Mouse (Mus musculus) thymus, adult 2 months (tissue): ENCODE results near the gene Ajuba. TPM values are rescaled to one million over a fixed set of nuclear protein-coding genes. Genes with fewer than 3 reads are reported as not detected.

Experiments used
- DNase-seq: peaks from one replicate; pipeline ENCODE4 v3.0.0; 2021
- H3K27ac ChIP-seq: fragments of 200-500 bp; 2 replicates; pipeline ENCODE4 v1.5.1; 2012; ENCODE audit warnings: low read length, control low read depth; ENCODE audit not compliant: control insufficient read depth, insufficient read depth
- H3K27me3 ChIP-seq: fragments of 200-500 bp; 2 replicates; pipeline ENCODE4 v1.6.1; 2012; ENCODE audit warnings: mild to moderate bottlenecking, low read length, moderate library complexity, mixed read lengths; ENCODE audit not compliant: control insufficient read depth, insufficient read depth
- H3K36me3 ChIP-seq: fragments of 200-500 bp; 2 replicates; pipeline ENCODE4 v1.6.1; 2012; ENCODE audit warnings: mild to moderate bottlenecking, low read length, moderate library complexity; ENCODE audit not compliant: control insufficient read depth, insufficient read depth
- H3K4me1 ChIP-seq: fragments of 200-500 bp; replicated peaks from 2 replicates; pipeline ENCODE4 v1.6.1; 2012; ENCODE audit warnings: low read length; ENCODE audit not compliant: control insufficient read depth, insufficient read depth
- H3K4me3 ChIP-seq: fragments of 200-500 bp; 2 replicates; pipeline ENCODE4 v1.5.1; 2012; ENCODE audit warnings: mild to moderate bottlenecking, low read length, control low read depth, moderate library complexity; ENCODE audit not compliant: control insufficient read depth, insufficient read depth
- CTCF ChIP-seq: fragments of 200-500 bp; IDR thresholded peaks from 2 replicates; pipeline ENCODE4 v1.5.1; 2012; ENCODE audit warnings: mild to moderate bottlenecking, control low read depth, low read length, moderate library complexity, borderline replicate concordance; ENCODE audit not compliant: control insufficient read depth, poor library complexity, insufficient read depth; ENCODE audit errors: extremely low read depth
- POLR2A ChIP-seq: fragments of 200-500 bp; IDR thresholded peaks from 2 replicates; pipeline ENCODE4 v1.6.1; 2012; ENCODE audit warnings: mild to moderate bottlenecking, low read length, control low read depth, moderate library complexity; ENCODE audit not compliant: control insufficient read depth, poor library complexity, insufficient read depth; ENCODE audit errors: extremely low read depth
- WGBS: fragments of 180-500 bp; shearing (Covaris S2); methylation state at CpG from one replicate; pipeline ENCODE4 v1.1.7; 2018; 5-methylcytosine and 5-hydroxymethylcytosine counted together
- polyA plus RNA-seq: library from polyadenylated mRNA; depleted of rRNA; stranded (reverse); fragments of >200 nt; gene quantifications from 2 replicates; pipeline ENCODE4 v1.2.3, GENCODE M21; 2012

The Ajuba gene
- polyA plus RNA-seq, 1 experiment: 17.6 TPM

DNA sequence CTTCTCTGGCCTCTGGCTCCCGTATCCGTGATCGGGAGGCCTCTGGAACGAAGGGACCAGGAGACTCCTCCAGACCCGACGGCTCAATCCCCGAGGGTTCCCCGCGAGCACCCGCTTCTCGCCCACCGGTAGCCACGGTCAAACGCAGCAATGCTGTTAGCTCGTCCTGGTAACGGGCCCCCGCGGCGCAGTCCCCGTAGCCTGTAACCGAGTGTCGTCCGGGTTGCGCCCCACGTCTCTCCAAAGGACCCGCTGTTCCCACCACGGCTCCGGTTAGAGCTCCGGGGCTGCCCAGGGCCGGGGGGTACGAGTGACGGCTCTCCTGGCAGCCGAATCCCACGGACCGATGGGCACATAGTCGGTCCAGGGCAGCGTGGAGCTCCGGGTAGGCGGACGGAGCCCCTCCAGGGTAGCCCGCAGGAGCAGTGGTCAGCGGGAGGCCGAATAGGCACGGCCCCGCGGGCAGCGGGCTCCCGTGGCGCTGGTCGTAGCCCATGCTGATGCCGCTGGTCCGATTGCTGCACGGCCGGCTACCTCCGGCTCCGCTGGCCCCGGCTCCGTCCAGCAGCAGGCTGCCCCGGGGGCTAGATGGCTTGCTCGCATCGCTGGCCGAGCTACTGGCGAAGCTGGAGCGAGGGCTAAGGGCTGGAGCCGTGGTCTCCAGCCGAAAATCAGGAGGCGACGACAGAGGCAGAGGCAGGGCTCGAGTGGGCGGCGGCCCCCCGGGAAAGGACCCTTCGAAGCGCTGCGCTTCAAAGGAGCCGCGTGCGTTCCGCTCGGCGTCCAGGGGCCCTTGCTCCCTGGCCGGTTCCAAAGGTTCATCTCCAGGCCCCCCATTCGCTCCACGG is 893 bp downstream of the Ajuba start:
- 8% methylated on average over 84 of the region's 84 CpGs for WGBS
- TF ChIP-seq CTCF: no peak
- no peak for TF ChIP-seq POLR2A
- peaks cover 24% of the 10 kb centered on the region for H3K4me1 ChIP-seq
- H3K27ac ChIP-seq: no peak overlapping the region
- H3K4me3 ChIP-seq: peak overlapping the region; percentile 45
- peaks cover 21% of the 10 kb centered on the region for H3K27me3 ChIP-seq
- H3K36me3 ChIP-seq: no peaks in the 10 kb centered on the region
- DNase-seq: no peak

GRCm38 (mm10) chr14:54575631-54576030 is 1.7 kb downstream of the Ajuba start:
- Histone ChIP-seq H3K4me1 (peaks cover 24% of the 10 kb centered on the region), H3K27me3 (peaks cover 21% of the 10 kb centered on the region), H3K4me3 (peak overlapping the region; percentile 45), H3K36me3 (no peaks in the 10 kb centered on the region), H3K27ac (peak overlapping the region; percentile 23; the same call in 1 of the 2 replicates)
- no peak for TF ChIP-seq CTCF
- no peak for TF ChIP-seq POLR2A
- no peak for DNase-seq
- WGBS: 10% methylated on average over 39 of the region's 39 CpGs

- peaks cover 21% of the 10 kb centered on the region for H3K27me3 ChIP-seq
- H3K4me1 ChIP-seq: peaks cover 24% of the 10 kb centered on the region
- no peak overlapping the region for H3K4me3 ChIP-seq
- H3K36me3 ChIP-seq: no peaks in the 10 kb centered on the region
- no peak overlapping the region for H3K27ac ChIP-seq
- 49% methylated on average over 8 of the region's 8 CpGs for WGBS
- TF ChIP-seq CTCF: no peak
- no peak for TF ChIP-seq POLR2A
- no peak for DNase-seq
These were observed 2.3 kb downstream of the Ajuba start for GRCm38 (mm10) chr14:54575031-54575430.

DNA sequence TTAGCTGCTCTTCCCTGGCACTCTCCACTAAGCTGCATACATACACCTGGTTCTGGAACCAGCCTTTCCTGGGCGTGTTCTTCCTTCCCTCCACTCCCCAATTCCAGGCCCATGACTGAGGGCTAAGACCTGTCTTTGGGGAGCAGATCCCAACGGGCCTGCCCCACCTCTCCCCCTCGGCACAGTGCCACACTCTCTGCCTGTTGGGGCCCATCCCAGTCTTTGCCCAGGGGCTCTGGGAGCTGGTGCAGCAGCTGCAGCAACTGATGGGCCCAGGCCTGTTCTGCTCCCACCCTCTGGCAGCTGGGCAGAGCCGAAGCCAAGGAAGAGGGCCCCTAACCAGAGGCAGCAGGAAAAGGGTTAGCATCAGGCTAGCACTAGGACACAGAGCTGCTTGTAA is 3.1 kb downstream of the Ajuba start:
- no peak overlapping the region for H3K27ac ChIP-seq
- H3K4me3 ChIP-seq: no peak overlapping the region
- WGBS: 78% methylated on average over 4 of the region's 4 CpGs
- no peaks in the 10 kb centered on the region for H3K36me3 ChIP-seq
- H3K27me3 ChIP-seq: peaks cover 21% of the 10 kb centered on the region
- TF ChIP-seq CTCF: no peak
- TF ChIP-seq POLR2A: no peak
- peaks cover 24% of the 10 kb centered on the region for H3K4me1 ChIP-seq
- no peak for DNase-seq

GRCm38 (mm10) chr14:54572790-54573736 is 4.3 kb downstream of the Ajuba start:
- H3K4me3 ChIP-seq: no peak overlapping the region
- H3K27me3 ChIP-seq: peaks cover 21% of the 10 kb centered on the region
- peaks cover 24% of the 10 kb centered on the region for H3K4me1 ChIP-seq
- no peak for TF ChIP-seq POLR2A
- TF ChIP-seq CTCF: no peak
- no peak for DNase-seq
- WGBS: 82% methylated on average over 14 of the region's 14 CpGs
- no peaks in the 10 kb centered on the region for H3K36me3 ChIP-seq
- no peak overlapping the region for H3K27ac ChIP-seq

- WGBS: 84% methylated on average over 4 of the region's 4 CpGs
These were observed 5.2 kb downstream of the Ajuba start for GRCm38 (mm10) chr14:54572122-54572521.

More at GRCm38 (mm10) chr14:54572122-54572521, 5.2 kb downstream of the Ajuba start:
- Histone ChIP-seq H3K36me3 (no peaks in the 10 kb centered on the region), H3K27ac (no peak overlapping the region), H3K27me3 (peaks cover 19% of the 10 kb centered on the region), H3K4me3 (no peak overlapping the region), H3K4me1 (peaks cover 16% of the 10 kb centered on the region)
- no peak for DNase-seq
- TF ChIP-seq CTCF: no peak
